Mouse (Mus musculus) heart, postnatal 4 days (tissue): ENCODE results near the gene 9030612E09Rik. TPM values are rescaled to one million over a fixed set of nuclear protein-coding genes. Genes with fewer than 3 reads are reported as not detected.

Experiments
- DNase-seq: peaks from one replicate; pipeline ENCODE4 v3.0.0; 2021
- total RNA-seq, 2 experiments: library from RNA; stranded (reverse); gene quantifications; 2 replicates each; pipeline ENCODE4 v1.2.3; 2021

9030612E09Rik gene
- total RNA-seq = 1 to 10 TPM; 1.0 to 1.1 TPM

GRCm38 (mm10) chr10:43174326-43175155 is at the start of gene 9030612E09Rik, which contains the start of gene Sobp:
Gene 9030612E09Rik (plus strand): TSS chr10:43174704.
Gene Sobp (minus strand): TSS chr10:43174530.
- DNase-seq = peak; percentile 69

GRCm38 (mm10) chr10:43128750-43129149 is 45.8 kb upstream of the 9030612E09Rik start:
- no peak for DNase-seq

GRCm38 (mm10) chr10:43134027-43134426 is 40.5 kb upstream of the 9030612E09Rik start:
- DNase-seq = no peak

- DNase-seq = no peak
These were observed 31.3 kb upstream of the 9030612E09Rik start for GRCm38 (mm10) chr10:43143173-43143572.

GRCm38 (mm10) chr10:43148456-43148855 is 26.0 kb upstream of the 9030612E09Rik start:
- no peak for DNase-seq

GRCm38 (mm10) chr10:43152643-43153042 is 21.9 kb upstream of the 9030612E09Rik start:
- no peak for DNase-seq

GRCm38 (mm10) chr10:43155046-43155560 is 19.4 kb upstream of the 9030612E09Rik start:
- peak; percentile 86 for DNase-seq

GRCm38 (mm10) chr10:43158917-43159316 is 15.6 kb upstream of the 9030612E09Rik start:
- no peak for DNase-seq

- DNase-seq = peak; percentile 9
These were observed 15.2 kb upstream of the 9030612E09Rik start for GRCm38 (mm10) chr10:43159333-43159732.

- DNase-seq = no peak
These were observed 12.2 kb upstream of the 9030612E09Rik start for GRCm38 (mm10) chr10:43162318-43162717.

- no peak for DNase-seq
These were observed 10.1 kb upstream of the 9030612E09Rik start for GRCm38 (mm10) chr10:43164406-43164805.

GRCm38 (mm10) chr10:43166146-43166545 is 8.4 kb upstream of the 9030612E09Rik start:
- DNase-seq = no peak

- no peak for DNase-seq
These were observed 7.7 kb upstream of the 9030612E09Rik start for GRCm38 (mm10) chr10:43166817-43167216.

GRCm38 (mm10) chr10:43168847-43169246 is 5.7 kb upstream of the 9030612E09Rik start:
- DNase-seq = no peak

GRCm38 (mm10) chr10:43171106-43171505 is 3.4 kb upstream of the 9030612E09Rik start:
- DNase-seq = no peak

- no peak for DNase-seq
These were observed 2.4 kb upstream of the 9030612E09Rik start for GRCm38 (mm10) chr10:43172066-43172465.

GRCm38 (mm10) chr10:43172554-43172953 is 1.9 kb upstream of the 9030612E09Rik start:
- no peak for DNase-seq

GRCm38 (mm10) chr10:43173141-43173827 is 1.2 kb upstream of the 9030612E09Rik start:
- peak; percentile 84 for DNase-seq

GRCm38 (mm10) chr10:43173828-43174325 is 627 bp upstream of the 9030612E09Rik start:
- DNase-seq = peak; percentile 37

GRCm38 (mm10) chr10:43175156-43175601 is 675 bp downstream of the 9030612E09Rik start:
- no peak for DNase-seq

GRCm38 (mm10) chr10:43180313-43180912 is 5.9 kb downstream of the 9030612E09Rik start:
- DNase-seq = peak; percentile 29

GRCm38 (mm10) chr10:43200206-43200605 is 25.7 kb downstream of the 9030612E09Rik start:
- no peak for DNase-seq
